Mouse (Mus musculus) thymus, adult 2 months (tissue): Measurements from ENCODE around the gene Tpp1. TPM values are rescaled to one million over a fixed set of nuclear protein-coding genes. Genes with fewer than 3 reads are reported as not detected.

Experiments
- DNase-seq: peaks from one replicate; pipeline ENCODE4 v3.0.0; 2021
- H3K27ac ChIP-seq: fragments of 200-500 bp; 2 replicates; pipeline ENCODE4 v1.5.1; 2012; ENCODE audit warnings: low read length, control low read depth; ENCODE audit not compliant: control insufficient read depth, insufficient read depth
- H3K27me3 ChIP-seq: fragments of 200-500 bp; 2 replicates; pipeline ENCODE4 v1.6.1; 2012; ENCODE audit warnings: mild to moderate bottlenecking, low read length, moderate library complexity, mixed read lengths; ENCODE audit not compliant: control insufficient read depth, insufficient read depth
- H3K36me3 ChIP-seq: fragments of 200-500 bp; 2 replicates; pipeline ENCODE4 v1.6.1; 2012; ENCODE audit warnings: mild to moderate bottlenecking, low read length, moderate library complexity; ENCODE audit not compliant: control insufficient read depth, insufficient read depth
- H3K4me1 ChIP-seq: fragments of 200-500 bp; replicated peaks from 2 replicates; pipeline ENCODE4 v1.6.1; 2012; ENCODE audit warnings: low read length; ENCODE audit not compliant: control insufficient read depth, insufficient read depth
- H3K4me3 ChIP-seq: fragments of 200-500 bp; 2 replicates; pipeline ENCODE4 v1.5.1; 2012; ENCODE audit warnings: mild to moderate bottlenecking, low read length, control low read depth, moderate library complexity; ENCODE audit not compliant: control insufficient read depth, insufficient read depth
- CTCF ChIP-seq: fragments of 200-500 bp; IDR thresholded peaks from 2 replicates; pipeline ENCODE4 v1.5.1; 2012; ENCODE audit warnings: mild to moderate bottlenecking, control low read depth, low read length, moderate library complexity, borderline replicate concordance; ENCODE audit not compliant: control insufficient read depth, poor library complexity, insufficient read depth; ENCODE audit errors: extremely low read depth
- POLR2A ChIP-seq: fragments of 200-500 bp; IDR thresholded peaks from 2 replicates; pipeline ENCODE4 v1.6.1; 2012; ENCODE audit warnings: mild to moderate bottlenecking, low read length, control low read depth, moderate library complexity; ENCODE audit not compliant: control insufficient read depth, poor library complexity, insufficient read depth; ENCODE audit errors: extremely low read depth
- WGBS: fragments of 180-500 bp; shearing (Covaris S2); methylation state at CpG from one replicate; pipeline ENCODE4 v1.1.7; 2018; 5-methylcytosine and 5-hydroxymethylcytosine counted together
- polyA plus RNA-seq: library from polyadenylated mRNA; depleted of rRNA; stranded (reverse); fragments of >200 nt; gene quantifications from 2 replicates; pipeline ENCODE4 v1.2.3, GENCODE M21; 2012

The Tpp1 gene
- polyA plus RNA-seq, 1 experiment: 153 TPM

DNA sequence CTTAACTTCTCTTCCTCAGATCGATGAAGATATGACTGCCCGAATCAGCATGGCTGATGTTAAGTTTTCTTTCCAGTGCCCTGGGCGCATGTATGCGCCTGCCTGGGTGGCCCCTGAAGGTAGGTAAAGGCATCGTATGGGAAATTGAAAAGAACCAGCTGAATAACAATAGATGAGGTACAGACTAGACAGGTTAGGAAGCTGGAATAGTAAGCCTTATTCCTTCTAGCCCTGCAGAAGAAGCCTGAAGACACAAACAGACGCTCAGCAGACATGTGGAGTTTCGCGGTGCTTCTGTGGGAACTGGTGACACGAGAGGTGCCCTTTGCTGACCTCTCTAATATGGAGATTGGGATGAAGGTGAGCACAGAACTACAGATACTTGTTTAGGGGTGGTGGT, 10.1 kb downstream of the Tpp1 start:
- no peaks in the 10 kb centered on the region for H3K27me3 ChIP-seq
- no peak for DNase-seq
- peaks cover 16% of the 10 kb centered on the region for H3K4me1 ChIP-seq
- H3K4me3 ChIP-seq: no peak overlapping the region
- 98% methylated on average over 9 of the region's 9 CpGs for WGBS
- H3K27ac ChIP-seq: no peak overlapping the region
- peaks cover 25% of the 10 kb centered on the region for H3K36me3 ChIP-seq
- no peak for TF ChIP-seq CTCF
- TF ChIP-seq POLR2A: no peak

DNA sequence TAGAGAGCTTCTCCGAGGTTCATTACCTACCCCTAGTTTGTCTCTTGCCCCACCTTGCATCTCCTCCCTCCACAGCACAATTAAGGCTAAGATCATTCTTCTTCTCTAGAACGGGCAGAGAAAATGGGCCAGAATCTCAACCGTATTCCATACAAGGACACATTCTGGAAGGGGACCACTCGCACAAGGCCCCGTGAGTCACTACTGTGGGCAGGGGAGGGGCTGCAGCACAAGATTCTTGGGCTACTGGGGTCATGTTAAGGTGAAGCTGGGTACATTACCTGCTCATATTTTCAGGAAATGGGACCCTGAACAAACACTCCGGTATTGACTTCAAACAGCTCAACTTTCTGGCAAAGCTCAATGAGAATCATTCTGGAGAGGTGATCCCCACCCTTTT, 11.2 kb downstream of the Tpp1 start:
- H3K36me3 ChIP-seq: peaks cover 21% of the 10 kb centered on the region
- no peak overlapping the region for H3K27ac ChIP-seq
- H3K4me3 ChIP-seq: no peak overlapping the region
- no peak for TF ChIP-seq CTCF
- no peak for TF ChIP-seq POLR2A
- DNase-seq: no peak
- WGBS: 98% methylated on average over 6 of the region's 6 CpGs
- H3K4me1 ChIP-seq: peaks cover 16% of the 10 kb centered on the region
- H3K27me3 ChIP-seq: no peaks in the 10 kb centered on the region

DNA sequence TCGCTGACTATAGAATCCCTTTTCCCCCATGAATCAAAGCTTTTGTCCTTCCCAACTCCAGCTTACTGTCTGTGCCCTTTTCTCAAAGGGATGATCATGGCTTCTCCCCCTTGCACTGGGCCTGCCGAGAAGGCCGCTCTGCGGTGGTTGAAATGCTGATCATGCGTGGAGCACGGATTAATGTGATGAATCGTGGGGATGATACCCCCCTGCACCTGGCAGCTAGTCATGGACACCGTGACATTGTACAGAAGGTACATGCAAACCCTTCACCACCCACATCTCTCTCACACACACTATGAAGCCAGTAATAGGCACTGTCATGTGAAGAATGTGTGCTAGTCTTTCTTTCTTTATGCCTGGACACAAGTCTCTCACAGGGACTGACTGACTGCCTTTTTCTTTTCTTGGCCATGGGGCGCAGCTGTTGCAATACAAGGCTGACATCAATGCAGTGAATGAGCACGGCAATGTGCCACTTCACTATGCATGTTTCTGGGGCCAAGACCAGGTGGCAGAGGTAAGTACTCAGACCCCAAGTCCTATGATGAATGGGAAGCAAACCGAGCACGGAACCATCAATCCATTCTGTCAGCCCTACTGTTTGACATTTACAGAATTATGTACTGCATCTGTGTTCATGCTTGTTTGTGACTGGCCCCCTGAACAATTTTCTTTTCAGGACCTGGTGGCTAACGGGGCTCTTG, 11.8 kb downstream of the Tpp1 start:
- DNase-seq: no peak
- Histone ChIP-seq H3K27ac (no peak overlapping the region), H3K4me3 (no peak overlapping the region), H3K4me1 (peaks cover 16% of the 10 kb centered on the region), H3K36me3 (peaks cover 21% of the 10 kb centered on the region), H3K27me3 (no peaks in the 10 kb centered on the region)
- 94% methylated on average over 13 of the region's 13 CpGs for WGBS
- no peak for TF ChIP-seq POLR2A

DNA sequence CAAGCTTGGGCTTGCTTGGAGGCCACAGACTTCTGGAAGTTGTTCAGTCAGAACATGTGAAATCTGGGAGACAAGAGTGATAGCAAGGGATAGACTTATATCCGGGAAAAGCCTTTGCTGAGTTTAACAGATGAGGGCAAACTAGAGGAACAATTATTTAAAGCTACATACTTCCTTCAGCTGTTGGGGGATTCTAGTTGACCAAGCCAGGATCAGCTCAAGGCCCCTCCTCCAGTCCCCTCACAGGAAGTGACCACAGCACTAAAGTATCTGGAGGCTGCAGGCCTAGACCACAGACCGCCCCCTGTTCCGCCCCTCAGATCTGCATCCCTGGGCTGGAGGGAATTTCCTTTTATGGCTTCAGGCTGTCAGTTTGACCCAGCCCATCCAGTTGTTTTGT, 13.1 kb downstream of the Tpp1 start:
- 53% methylated on average over 3 of the region's 3 CpGs for WGBS
- H3K27ac ChIP-seq: no peak overlapping the region
- DNase-seq: no peak
- H3K36me3 ChIP-seq: peaks cover 25% of the 10 kb centered on the region
- no peak for TF ChIP-seq POLR2A
- TF ChIP-seq CTCF: no peak
- H3K4me1 ChIP-seq: peaks cover 16% of the 10 kb centered on the region
- H3K4me3 ChIP-seq: no peak overlapping the region
- no peaks in the 10 kb centered on the region for H3K27me3 ChIP-seq

DNA sequence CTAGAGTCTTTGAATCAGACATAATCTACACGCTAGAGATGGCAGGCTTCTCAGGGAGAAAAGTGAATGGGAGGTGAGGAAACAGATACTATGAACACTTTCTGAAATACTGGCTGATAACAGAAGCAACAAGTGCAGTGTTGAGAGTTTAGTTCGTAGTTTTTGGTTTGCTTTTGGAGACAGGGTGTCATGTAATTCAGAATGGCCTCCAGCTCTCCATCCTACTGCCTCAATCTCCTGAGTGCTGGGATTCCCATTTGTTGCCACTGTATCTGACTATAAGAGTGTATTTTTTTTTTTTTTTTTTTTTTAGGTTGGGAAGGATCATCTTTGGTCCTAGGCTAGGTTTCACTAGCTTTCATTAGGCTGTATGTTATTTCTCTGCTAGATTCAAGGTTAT, 13.7 kb downstream of the Tpp1 start:
- Histone ChIP-seq H3K27ac (no peak overlapping the region), H3K4me3 (no peak overlapping the region), H3K36me3 (peaks cover 32% of the 10 kb centered on the region), H3K4me1 (peaks cover 12% of the 10 kb centered on the region), H3K27me3 (no peaks in the 10 kb centered on the region)
- TF ChIP-seq POLR2A (no peak), CTCF (no peak)
- WGBS: 58% methylated on average over 2 of the region's 2 CpGs
- DNase-seq: no peak

DNA sequence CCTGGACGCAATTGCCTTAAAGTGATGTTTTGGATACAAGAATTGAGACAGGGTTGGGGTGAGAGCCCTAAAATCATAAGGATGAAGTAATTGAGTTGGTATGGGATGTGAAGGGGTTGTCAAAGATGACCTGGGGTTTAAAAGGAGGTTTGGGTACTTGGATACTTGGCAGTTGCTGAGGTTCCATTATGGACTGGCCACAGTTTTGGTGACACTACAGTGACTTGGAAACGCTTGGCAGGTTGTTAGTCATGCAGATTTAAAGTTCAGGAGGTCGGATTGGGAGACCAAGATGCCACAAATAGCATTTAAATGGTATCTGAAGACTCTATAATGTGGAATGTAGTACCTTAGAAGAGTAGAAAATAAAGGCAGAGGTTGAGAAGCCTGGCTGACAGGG, 14.4 kb downstream of the Tpp1 start:
- Histone ChIP-seq H3K27me3 (no peaks in the 10 kb centered on the region), H3K4me3 (no peak overlapping the region), H3K4me1 (0 out of 2 replicates have a peak, but pooled peaks cover 6% of the 10 kb centered on the region), H3K27ac (no peak overlapping the region), H3K36me3 (peaks cover 38% of the 10 kb centered on the region)
- 53% methylated on average over 3 of the region's 3 CpGs for WGBS
- TF ChIP-seq CTCF: no peak
- TF ChIP-seq POLR2A: no peak
- DNase-seq: no peak

DNA sequence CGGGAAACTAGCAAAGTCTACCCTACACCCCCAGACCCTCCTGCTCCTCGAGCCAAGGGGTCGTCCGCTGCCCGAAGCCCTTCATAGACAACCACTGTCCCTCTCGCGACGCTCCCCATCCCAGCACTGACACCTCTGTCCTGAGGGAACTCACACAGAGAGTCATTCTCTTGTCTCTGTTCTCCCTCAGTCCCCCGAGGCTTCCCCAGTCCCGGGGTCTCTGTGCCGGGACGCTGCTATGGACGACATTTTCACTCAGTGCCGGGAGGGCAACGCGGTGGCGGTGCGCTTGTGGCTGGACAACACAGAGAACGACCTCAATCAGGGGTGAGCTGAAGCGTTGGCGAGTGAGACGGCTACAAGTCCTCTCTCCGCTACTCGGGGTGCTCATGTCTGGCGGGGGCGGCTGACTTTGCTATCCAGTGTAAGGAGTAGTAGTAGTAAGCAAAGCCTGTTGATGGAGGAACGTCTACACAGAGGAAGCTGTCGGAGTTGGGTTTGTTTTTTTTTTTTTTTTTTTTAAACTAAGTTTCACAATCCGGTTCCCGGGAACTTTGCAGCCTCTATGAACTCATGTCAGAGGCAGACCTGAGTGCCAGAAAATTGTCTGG, 15.0 kb downstream of the Tpp1 start, which contains the start of gene Rrp8:
TSS of gene Rrp8 (minus strand) at position 475 of the 611 bp plus-strand sequence.
- Histone ChIP-seq H3K4me1 (0 out of 2 replicates have a peak, but pooled peaks cover 6% of the 10 kb centered on the region), H3K4me3 (peak within 1 kb of the TSS; percentile 94), H3K27ac (peak within 1 kb of the TSS; percentile 14; the same call in 1 of the 2 replicates), H3K27me3 (no peaks in the 10 kb centered on the region), H3K36me3 (peaks cover 39% of the 10 kb centered on the region)
- WGBS: under 1% methylated on average over 30 of the region's 30 CpGs
- peak; percentile 41 for DNase-seq
- TF ChIP-seq CTCF: no peak
- no peak for TF ChIP-seq POLR2A
